Mouse (Mus musculus) hindbrain, embryonic 10.5 days (tissue): ENCODE data around the gene Cflar. TPM values are rescaled to one million over a fixed set of nuclear protein-coding genes. Genes with fewer than 3 reads are reported as not detected.
"Not testable (repeated sequence)": the region's sequence is repeated elsewhere in the genome, so short reads cannot be mapped to it uniquely, and the experiment has no call there.

Experiments used
- DNase-seq: peaks from one replicate; pipeline ENCODE4 v3.0.0-alpha.2; 2017; ENCODE audit warnings: low spot score
- H3K27ac ChIP-seq: fragments of 300-500 bp; sonication (generic); 2 replicates; pipeline ENCODE4 v1.5.1; 2016; ENCODE audit warnings: mild to moderate bottlenecking, moderate library complexity
- H3K27me3 ChIP-seq: fragments of 300-500 bp; sonication (generic); 2 replicates; pipeline ENCODE4 v1.6.1; 2016; ENCODE audit warnings: mild to moderate bottlenecking; ENCODE audit not compliant: poor library complexity, insufficient read depth, severe bottlenecking
- H3K36me3 ChIP-seq: fragments of 300-500 bp; sonication (generic); 2 replicates; pipeline ENCODE4 v1.6.1; 2016; ENCODE audit warnings: mild to moderate bottlenecking, moderate library complexity
- H3K4me1 ChIP-seq: fragments of 300-500 bp; sonication (generic); replicated peaks from 2 replicates; pipeline ENCODE4 v1.6.1; 2016; ENCODE audit warnings: mild to moderate bottlenecking
- H3K4me3 ChIP-seq: fragments of 300-500 bp; sonication (generic); 2 replicates; pipeline ENCODE4 v1.5.1; 2016; ENCODE audit warnings: mild to moderate bottlenecking, moderate library complexity
- H3K9me3 ChIP-seq: fragments of 300-500 bp; sonication (generic); 2 replicates; pipeline ENCODE4 v1.6.1; 2016; ENCODE audit warnings: mild to moderate bottlenecking, moderate library complexity
- WGBS: fragments of 180-500 bp; shearing (Covaris S2); methylation state at CpG from one replicate; pipeline ENCODE4 v1.1.7; 2016; 5-methylcytosine and 5-hydroxymethylcytosine counted together
- polyA plus RNA-seq: library from polyadenylated mRNA; unstranded; fragments of >200 nt; fragmentation: Nextera tagmentation; extraction: Ambion mirVana; gene quantifications from 2 replicates; pipeline ENCODE4 v1.2.1, GENCODE M21; 2016

Gene Cflar
- polyA plus RNA-seq, 1 experiment from 2014 or later: 26.6 TPM

GRCm38 (mm10) chr1:58693696-58694095, 17.6 kb upstream of the Cflar start:
- Histone ChIP-seq H3K4me3 (no peak overlapping the region), H3K27me3 (no peaks in the 10 kb centered on the region), H3K4me1 (no peaks in the 10 kb centered on the region), H3K9me3 (no peaks in the 10 kb centered on the region), H3K27ac (no peak overlapping the region), H3K36me3 (no peaks in the 10 kb centered on the region)
- 79% methylated on average over 1 of the region's 1 CpGs for WGBS
- no peak for DNase-seq

DNA sequence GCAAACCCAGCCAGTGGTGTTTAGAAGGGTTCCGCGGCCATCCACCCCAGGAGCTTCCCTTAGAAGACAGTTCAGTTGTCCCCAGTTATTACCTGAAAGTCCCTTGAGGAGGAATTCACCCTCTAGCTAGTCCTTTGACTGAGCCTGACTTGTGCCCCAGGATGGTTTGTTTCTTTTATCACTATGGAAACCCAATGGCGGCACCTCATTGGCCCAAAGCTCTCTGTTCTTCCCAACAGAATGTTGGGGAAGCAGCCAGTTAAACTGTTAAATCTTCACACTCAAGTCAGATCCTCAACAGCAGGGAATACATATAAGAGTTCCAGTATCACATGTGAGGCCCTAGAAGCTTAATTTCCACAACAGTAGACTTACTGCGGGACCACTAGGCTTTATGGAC, 15.5 kb upstream of the Cflar start, which contains the start of gene Als2cr12:
Als2cr12 (minus strand) TSS at position 180 of the 400 bp plus-strand sequence.
- not testable (repeated sequence) for H3K9me3 ChIP-seq, DNase-seq, H3K36me3 ChIP-seq, H3K27ac ChIP-seq, H3K27me3 ChIP-seq, H3K4me3 ChIP-seq, H3K4me1 ChIP-seq
- 89% methylated on average over 4 of the region's 4 CpGs for WGBS

- H3K27ac ChIP-seq, H3K36me3 ChIP-seq, DNase-seq, H3K4me3 ChIP-seq, H3K4me1 ChIP-seq, H3K27me3 ChIP-seq, H3K9me3 ChIP-seq: not testable (repeated sequence)
- 62% methylated on average over 1 of the region's 1 CpGs for WGBS
Measured at GRCm38 (mm10) chr1:58697607-58698006, 13.7 kb upstream of the Cflar start.

- Histone ChIP-seq H3K4me3 (no peak overlapping the region), H3K36me3 (no peaks in the 10 kb centered on the region), H3K9me3 (no peaks in the 10 kb centered on the region), H3K27ac (no peak overlapping the region), H3K4me1 (no peaks in the 10 kb centered on the region), H3K27me3 (no peaks in the 10 kb centered on the region)
- WGBS: 89% methylated on average over 4 of the region's 4 CpGs
- no peak for DNase-seq
Measured at GRCm38 (mm10) chr1:58698781-58699180, 12.5 kb upstream of the Cflar start.

DNA sequence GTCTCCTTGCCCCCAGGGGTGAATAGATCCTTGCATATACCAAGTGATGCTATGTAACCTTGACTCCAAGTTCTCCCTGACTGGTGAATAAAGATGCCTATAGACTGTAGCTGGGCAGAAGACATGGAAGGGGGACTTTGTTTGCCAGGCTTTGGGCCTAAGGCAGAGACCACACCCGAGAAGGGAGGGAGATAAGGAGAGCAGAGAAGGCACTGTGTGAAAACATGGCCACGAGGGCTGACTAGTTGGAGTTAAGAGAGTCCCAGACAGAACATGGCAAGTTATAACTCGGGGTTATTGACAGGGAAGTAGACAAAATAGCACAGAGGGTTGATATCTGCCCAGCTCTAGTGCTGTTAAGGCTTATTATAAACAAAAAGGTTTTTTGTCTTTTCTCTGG, 11.3 kb upstream of the Cflar start:
- no peak overlapping the region for H3K4me3 ChIP-seq
- 71% methylated on average over 3 of the region's 3 CpGs for WGBS
- no peaks in the 10 kb centered on the region for H3K27me3 ChIP-seq
- H3K4me1 ChIP-seq: no peaks in the 10 kb centered on the region
- peaks cover 4% of the 10 kb centered on the region; the same call in 1 of the 2 replicates for H3K9me3 ChIP-seq
- no peaks in the 10 kb centered on the region for H3K36me3 ChIP-seq
- DNase-seq: no peak
- H3K27ac ChIP-seq: no peak overlapping the region

GRCm38 (mm10) chr1:58700580-58701162, 10.6 kb upstream of the Cflar start:
- H3K27me3 ChIP-seq, DNase-seq, H3K27ac ChIP-seq, H3K4me1 ChIP-seq, H3K9me3 ChIP-seq, H3K4me3 ChIP-seq, H3K36me3 ChIP-seq: not testable (repeated sequence)
- WGBS: 81% methylated on average over 5 of the region's 5 CpGs

GRCm38 (mm10) chr1:58710043-58710442, 1.3 kb upstream of the Cflar start:
- H3K4me3 ChIP-seq, H3K9me3 ChIP-seq, H3K27me3 ChIP-seq, H3K27ac ChIP-seq, H3K36me3 ChIP-seq, DNase-seq: not testable (repeated sequence)
- H3K4me1 ChIP-seq: peaks cover 20% of the 10 kb centered on the region
- 100% methylated on average over 1 of the region's 1 CpGs for WGBS

DNA sequence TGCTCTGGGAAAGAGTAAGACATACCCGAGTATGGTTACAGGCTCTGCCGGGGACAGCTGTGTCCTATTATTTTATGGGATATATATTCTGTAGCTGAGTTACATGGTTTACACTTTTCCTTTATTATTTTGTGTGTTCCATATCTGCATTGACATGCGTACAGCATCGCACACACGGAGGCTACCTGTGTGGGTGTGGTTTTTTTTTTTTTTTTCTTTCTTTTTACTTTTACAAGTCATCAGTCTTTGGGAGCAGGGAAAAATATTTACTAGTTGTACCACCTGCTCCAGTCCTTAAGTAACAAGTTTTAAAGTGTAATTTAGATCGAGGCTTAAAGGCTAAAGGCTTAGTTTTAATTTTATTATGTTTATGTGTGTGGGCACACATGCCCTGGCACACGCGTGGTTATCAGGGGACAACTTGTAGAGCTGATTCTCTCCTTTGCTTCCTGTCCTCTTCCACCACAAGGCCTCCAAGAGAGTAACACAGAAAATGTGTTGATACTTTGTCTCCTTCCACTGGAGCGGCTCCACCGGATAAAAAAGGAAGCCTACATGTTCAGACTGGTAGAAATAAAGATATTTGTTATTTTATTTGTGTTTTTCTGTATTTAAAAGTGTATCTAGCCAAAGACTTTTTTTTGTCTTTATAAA, 470 bp upstream of the Cflar start:
- peak; percentile 23 for DNase-seq
- Histone ChIP-seq H3K4me3 (peak overlapping the region; percentile 70), H3K4me1 (peaks cover 20% of the 10 kb centered on the region), H3K9me3 (no peaks in the 10 kb centered on the region), H3K27ac (peak overlapping the region; percentile 97), H3K27me3 (no peaks in the 10 kb centered on the region), H3K36me3 (peaks cover 11% of the 10 kb centered on the region)
- 59% methylated on average over 10 of the region's 10 CpGs for WGBS

DNA sequence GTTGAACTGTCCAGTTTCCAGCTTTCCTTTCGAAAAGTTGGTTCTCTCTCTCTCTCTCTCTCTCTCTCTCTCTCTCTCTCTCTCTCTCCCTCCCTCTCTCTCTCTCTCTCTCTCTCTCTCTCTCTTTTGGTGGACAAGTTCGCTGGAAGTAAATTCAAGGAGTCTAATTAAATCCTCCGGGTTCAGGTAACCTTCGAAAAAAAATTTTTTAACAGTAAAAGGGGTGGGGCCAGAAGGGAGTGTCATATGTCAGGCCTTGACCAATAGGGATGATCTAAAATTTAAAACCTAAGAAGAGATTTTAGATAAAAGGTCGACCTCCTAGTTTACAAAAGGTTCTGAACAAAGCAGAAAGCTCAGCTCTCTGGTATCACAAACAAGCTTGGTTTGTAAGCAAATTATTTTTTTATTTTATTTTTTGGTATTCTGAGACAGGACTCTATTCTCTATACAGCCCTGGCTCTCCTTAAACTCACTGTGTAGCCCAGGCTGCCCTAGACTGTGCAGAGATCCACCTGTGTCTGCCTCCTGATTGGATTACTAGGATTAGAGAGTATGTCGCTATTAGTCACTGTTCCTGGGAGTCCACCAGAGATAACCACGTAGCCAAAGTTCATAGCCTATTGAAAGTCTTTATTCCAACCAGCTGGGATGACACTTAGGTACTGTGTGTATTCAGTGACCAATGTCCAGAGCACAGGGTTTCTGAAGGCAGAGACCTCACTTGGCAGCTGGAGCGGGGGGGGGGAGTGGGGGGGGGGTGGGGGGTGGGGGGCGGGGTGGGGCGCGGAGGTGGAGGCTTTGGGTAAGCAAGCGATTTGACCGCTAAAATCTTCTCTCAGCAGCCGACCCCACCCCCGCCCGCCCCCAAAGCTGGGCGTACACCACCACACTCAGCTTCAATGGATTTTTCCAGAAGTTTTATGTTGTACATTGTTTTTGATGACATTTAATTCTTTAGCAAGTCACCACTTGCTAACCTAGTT, 1.1 kb downstream of the Cflar start:
- WGBS: 5% methylated on average over 16 of the region's 17 CpGs
- H3K4me1 ChIP-seq: peaks cover 20% of the 10 kb centered on the region
- peaks cover 23% of the 10 kb centered on the region for H3K36me3 ChIP-seq
- DNase-seq: peak; percentile 70
- H3K4me3 ChIP-seq: peak overlapping the region; percentile 70
- H3K9me3 ChIP-seq: no peaks in the 10 kb centered on the region
- H3K27ac ChIP-seq: peak overlapping the region; percentile 97
- no peaks in the 10 kb centered on the region for H3K27me3 ChIP-seq

DNA sequence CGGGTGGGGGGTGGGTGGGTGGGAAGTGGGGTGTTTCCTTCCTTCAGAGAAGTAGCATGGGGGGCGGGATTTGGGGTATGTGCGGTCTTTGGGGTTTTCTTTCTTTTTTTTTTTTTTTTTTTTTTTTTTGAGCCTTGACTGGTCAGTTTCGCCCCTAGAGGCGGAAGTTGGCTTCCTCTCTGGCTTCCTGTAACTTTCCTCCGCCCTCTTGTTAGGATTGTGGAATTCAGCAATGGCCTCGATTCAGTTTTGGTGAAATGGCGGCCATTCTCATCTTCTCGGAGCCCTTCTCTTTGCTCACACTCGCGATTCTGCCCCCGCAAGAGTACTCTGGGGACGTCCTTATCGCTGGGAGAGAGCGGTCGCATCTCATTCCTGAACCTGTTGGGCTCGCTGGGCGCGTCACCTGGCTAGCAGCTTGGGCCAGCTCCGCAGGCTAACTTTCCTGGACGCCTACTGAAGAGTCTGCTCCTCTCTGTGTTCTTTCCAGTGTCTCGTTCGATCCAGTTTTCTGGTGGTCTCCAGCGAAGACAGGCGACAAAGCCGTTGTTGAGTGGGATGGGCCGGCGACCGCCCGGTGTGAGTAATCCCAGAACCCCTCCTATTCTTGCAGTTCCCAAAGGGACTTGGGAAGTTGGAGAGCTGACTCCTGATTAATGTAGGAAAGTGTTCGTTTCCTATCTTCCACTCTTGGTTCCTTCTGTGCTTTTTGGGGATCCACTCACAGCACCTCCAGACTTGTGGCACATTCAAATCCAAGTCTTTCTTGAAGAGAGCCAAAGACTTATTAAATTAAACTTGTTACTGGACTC, 2.0 kb downstream of the Cflar start:
- Histone ChIP-seq H3K27ac (peak overlapping the region; percentile 97), H3K4me1 (peaks cover 20% of the 10 kb centered on the region), H3K9me3 (no peaks in the 10 kb centered on the region), H3K36me3 (peaks cover 30% of the 10 kb centered on the region), H3K27me3 (no peaks in the 10 kb centered on the region), H3K4me3 (peak overlapping the region; percentile 70)
- peak; percentile 62 for DNase-seq
- 7% methylated on average over 31 of the region's 31 CpGs for WGBS

GRCm38 (mm10) chr1:58713893-58714231, 2.6 kb downstream of the Cflar start:
- Histone ChIP-seq H3K4me1 (peaks cover 20% of the 10 kb centered on the region), H3K27ac (peak overlapping the region; percentile 97), H3K36me3 (peaks cover 31% of the 10 kb centered on the region), H3K9me3 (no peaks in the 10 kb centered on the region), H3K27me3 (no peaks in the 10 kb centered on the region), H3K4me3 (peak overlapping the region; percentile 70)
- no peak for DNase-seq
- 64% methylated on average over 4 of the region's 4 CpGs for WGBS

- Histone ChIP-seq H3K27ac (no peak overlapping the region), H3K36me3 (peaks cover 35% of the 10 kb centered on the region), H3K4me1 (peaks cover 20% of the 10 kb centered on the region), H3K27me3 (no peaks in the 10 kb centered on the region), H3K4me3 (peak overlapping the region; percentile 70), H3K9me3 (no peaks in the 10 kb centered on the region)
- 82% methylated on average over 1 of the region's 1 CpGs for WGBS
- DNase-seq: no peak
Measured at GRCm38 (mm10) chr1:58714361-58714760, 3.1 kb downstream of the Cflar start.
